Mouse (Mus musculus) left cerebral cortex, adult 8-10 months (tissue): ENCODE measurements around the gene Actr8. TPM values are rescaled to one million over a fixed set of nuclear protein-coding genes. Genes with fewer than 3 reads are reported as not detected.

ENCODE experiments used
- DNase-seq, 2 experiments: peaks; one replicate each; pipeline ENCODE4 v3.0.0; 2022; ENCODE audit warnings: low spot score in 2 of 2
- microRNA-seq, 2 experiments: library from miRNA; unstranded; fragments of <30 nt; microRNA quantifications; one replicate each; pipeline ENCODE4 v1.2.0; 2022
- total RNA-seq, 4 experiments: library from RNA; stranded (reverse); gene quantifications; 2 replicates each; pipeline ENCODE4 v1.2.4; 2022

The Actr8 gene
- total RNA-seq, 4 experiments from 2014 or later, result 81.1 to 94.3 (median 86.4) TPM

- DNase-seq, result no peak
Measured at GRCm38 (mm10) chr14:30033405-30033804, 55.3 kb downstream of the Actr8 start.

- DNase-seq, result no peak
Measured at GRCm38 (mm10) chr14:30038431-30038830, 60.3 kb downstream of the Actr8 start.

- DNase-seq, result no peak
Measured at GRCm38 (mm10) chr14:30039413-30039812, 61.3 kb downstream of the Actr8 start.

- no peak for DNase-seq
Measured at GRCm38 (mm10) chr14:30041836-30042235, 63.7 kb downstream of the Actr8 start.

GRCm38 (mm10) chr14:30043356-30043940, 65.3 kb downstream of the Actr8 start:
- DNase-seq, result no peak

GRCm38 (mm10) chr14:30045239-30045638, 67.1 kb downstream of the Actr8 start:
- no peak for DNase-seq

- DNase-seq, result no peak
Measured at GRCm38 (mm10) chr14:30045704-30046220, 67.6 kb downstream of the Actr8 start.

GRCm38 (mm10) chr14:30046976-30047375, 68.8 kb downstream of the Actr8 start:
- no peak for DNase-seq

GRCm38 (mm10) chr14:30048049-30048448, 69.9 kb downstream of the Actr8 start:
- DNase-seq, result no peak

- no peak for DNase-seq
Measured at GRCm38 (mm10) chr14:30050280-30050679, 72.1 kb downstream of the Actr8 start.

- no peak for DNase-seq
Measured at GRCm38 (mm10) chr14:30054922-30055321, 76.8 kb downstream of the Actr8 start.

Small RNA genes within 50 kb of the gene (microRNA-seq; reads per million reads assigned to microRNA genes)
- gene Mir6947, result 0.22 to 0.42 reads per million in 2 experiments

Other genes starting within 250 kb of the Actr8 start
- 100 to 1,000 TPM; 115 to 127 (median 122) TPM for gene Selenok, start 10.0 kb upstream of the Actr8 start, total RNA-seq
- 1 to 10 TPM; 1.3 to 1.9 (median 1.6) TPM for gene Il17rb, start 30.6 kb downstream of the Actr8 start, total RNA-seq
- 1 to 10 TPM; 2.5 to 3.9 (median 3.1) TPM for gene Chdh, start 30.7 kb downstream of the Actr8 start, total RNA-seq